Mouse (Mus musculus): ENCODE results near the gene Aifm2. TPM values are rescaled to one million over a fixed set of nuclear protein-coding genes. Genes with fewer than 3 reads are reported as not detected.
A peak's percentile ranks its signal among the peaks of the same experiment; 100 is the strongest.

Gene Aifm2
- polyA plus RNA-seq, 1 experiment = 16.1 TPM

- H3K4me3 ChIP-seq (ENCODE audit: insufficient read depth, low read length) = no peak overlapping the region
- H3K4me1 ChIP-seq (ENCODE audit: control insufficient read depth, insufficient read depth, low read length) = peaks cover 11% of the 10 kb centered on the region
- no peak for TF ChIP-seq CTCF (IDR thresholded peaks at IDR 0.05; ENCODE audit: low read depth, low read length)
- TF ChIP-seq POLR2A (IDR thresholded peaks at IDR 0.05; ENCODE audit: borderline replicate concordance, low read depth, low read length) = no peak
- H3K27ac ChIP-seq (ENCODE audit: insufficient read depth, low read depth, low read length) = no peak overlapping the region
Measured at GRCm38 (mm10) chr10:61693563-61693962, 21.5 kb upstream of the Aifm2 start.

- Histone ChIP-seq H3K4me3 (ENCODE audit: insufficient read depth, low read length) (peak within 1 kb of the TSS; percentile 85), H3K4me1 (ENCODE audit: control insufficient read depth, insufficient read depth, low read length) (peaks cover 11% of the 10 kb centered on the region), H3K27ac (ENCODE audit: insufficient read depth, low read depth, low read length) (peak within 1 kb of the TSS; percentile 42)
- TF ChIP-seq CTCF (IDR thresholded peaks at IDR 0.05; ENCODE audit: low read depth, low read length) (peak; percentile 37), POLR2A (IDR thresholded peaks at IDR 0.05; ENCODE audit: borderline replicate concordance, low read depth, low read length) (no peak)
Measured at GRCm38 (mm10) chr10:61694870-61695670, 20.0 kb upstream of the Aifm2 start, which contains the start of gene Tysnd1. Gene Tysnd1 (plus strand): TSS chr10:61695514.

- TF ChIP-seq POLR2A (IDR thresholded peaks at IDR 0.05; ENCODE audit: borderline replicate concordance, low read depth, low read length) (no peak), CTCF (IDR thresholded peaks at IDR 0.05; ENCODE audit: low read depth, low read length) (no peak)
- Histone ChIP-seq H3K4me3 (ENCODE audit: insufficient read depth, low read length) (peak overlapping the region; percentile 85), H3K27ac (ENCODE audit: insufficient read depth, low read depth, low read length) (peak overlapping the region; percentile 4; the same call in 1 of the 2 replicates), H3K4me1 (ENCODE audit: control insufficient read depth, insufficient read depth, low read length) (peaks cover 11% of the 10 kb centered on the region)
Measured at GRCm38 (mm10) chr10:61695703-61696559, 19.1 kb upstream of the Aifm2 start.

GRCm38 (mm10) chr10:61696560-61696823 lies 18.6 kb upstream of the Aifm2 start:
- H3K4me3 ChIP-seq (ENCODE audit: insufficient read depth, low read length) = peak overlapping the region; percentile 85
- no peak for TF ChIP-seq POLR2A (IDR thresholded peaks at IDR 0.05; ENCODE audit: borderline replicate concordance, low read depth, low read length)
- TF ChIP-seq CTCF (IDR thresholded peaks at IDR 0.05; ENCODE audit: low read depth, low read length) = no peak
- H3K4me1 ChIP-seq (ENCODE audit: control insufficient read depth, insufficient read depth, low read length) = peaks cover 11% of the 10 kb centered on the region
- no peak overlapping the region for H3K27ac ChIP-seq (ENCODE audit: insufficient read depth, low read depth, low read length)

GRCm38 (mm10) chr10:61697028-61697427 lies 18.0 kb upstream of the Aifm2 start:
- Histone ChIP-seq H3K4me3 (ENCODE audit: insufficient read depth, low read length) (peak overlapping the region; percentile 85), H3K27ac (ENCODE audit: insufficient read depth, low read depth, low read length) (no peak overlapping the region)
- no peak for TF ChIP-seq CTCF (IDR thresholded peaks at IDR 0.05; ENCODE audit: low read depth, low read length)
- no peak for TF ChIP-seq POLR2A (IDR thresholded peaks at IDR 0.05; ENCODE audit: borderline replicate concordance, low read depth, low read length)

GRCm38 (mm10) chr10:61704663-61705062 lies 10.4 kb upstream of the Aifm2 start:
- H3K27ac ChIP-seq (ENCODE audit: insufficient read depth, low read depth, low read length) = no peak overlapping the region
- TF ChIP-seq CTCF (IDR thresholded peaks at IDR 0.05; ENCODE audit: low read depth, low read length) (no peak), POLR2A (IDR thresholded peaks at IDR 0.05; ENCODE audit: borderline replicate concordance, low read depth, low read length) (no peak)
- H3K4me3 ChIP-seq (ENCODE audit: insufficient read depth, low read length) = no peak overlapping the region
- H3K4me1 ChIP-seq (ENCODE audit: control insufficient read depth, insufficient read depth, low read length) = peaks cover 11% of the 10 kb centered on the region

More at GRCm38 (mm10) chr10:61697028-61697427, 18.0 kb upstream of the Aifm2 start:
- H3K4me1 ChIP-seq (ENCODE audit: control insufficient read depth, insufficient read depth, low read length) = peaks cover 11% of the 10 kb centered on the region

GRCm38 (mm10) chr10:61706412-61707375 lies 8.4 kb upstream of the Aifm2 start:
- Histone ChIP-seq H3K4me1 (ENCODE audit: control insufficient read depth, insufficient read depth, low read length) (peaks cover 11% of the 10 kb centered on the region), H3K4me3 (ENCODE audit: insufficient read depth, low read length) (no peak overlapping the region), H3K27ac (ENCODE audit: insufficient read depth, low read depth, low read length) (peak overlapping the region; percentile 60)
- TF ChIP-seq CTCF (IDR thresholded peaks at IDR 0.05; ENCODE audit: low read depth, low read length) (no peak), POLR2A (IDR thresholded peaks at IDR 0.05; ENCODE audit: borderline replicate concordance, low read depth, low read length) (no peak)

GRCm38 (mm10) chr10:61713601-61714000 lies 1.5 kb upstream of the Aifm2 start:
- Histone ChIP-seq H3K4me1 (ENCODE audit: control insufficient read depth, insufficient read depth, low read length) (peaks cover 26% of the 10 kb centered on the region), H3K4me3 (ENCODE audit: insufficient read depth, low read length) (no peak overlapping the region), H3K27ac (ENCODE audit: insufficient read depth, low read depth, low read length) (no peak overlapping the region)
- no peak for TF ChIP-seq CTCF (IDR thresholded peaks at IDR 0.05; ENCODE audit: low read depth, low read length)
- TF ChIP-seq POLR2A (IDR thresholded peaks at IDR 0.05; ENCODE audit: borderline replicate concordance, low read depth, low read length) = no peak

- H3K27ac ChIP-seq (ENCODE audit: insufficient read depth, low read depth, low read length) = no peak overlapping the region
- TF ChIP-seq CTCF (IDR thresholded peaks at IDR 0.05; ENCODE audit: low read depth, low read length) (no peak), POLR2A (IDR thresholded peaks at IDR 0.05; ENCODE audit: borderline replicate concordance, low read depth, low read length) (no peak)
- peaks cover 26% of the 10 kb centered on the region for H3K4me1 ChIP-seq (ENCODE audit: control insufficient read depth, insufficient read depth, low read length)
- H3K4me3 ChIP-seq (ENCODE audit: insufficient read depth, low read length) = no peak overlapping the region
Measured at GRCm38 (mm10) chr10:61714146-61714545, 917 bp upstream of the Aifm2 start.
